Mouse (Mus musculus) effector memory CD4-positive, alpha-beta T cell, adult 5 months (primary cell): Measurements from ENCODE around the gene Zfp65. TPM values are rescaled to one million over a fixed set of nuclear protein-coding genes. Genes with fewer than 3 reads are reported as not detected.

Source experiments
- polyA plus RNA-seq: library from polyadenylated mRNA; unstranded; fragments of 100-300 nt; shearing (Covaris generic); gene quantifications from one replicate; pipeline ENCODE4 v1.2.1, GENCODE M21; 2017

Gene Zfp65
- 2.8 TPM for polyA plus RNA-seq

DNA sequence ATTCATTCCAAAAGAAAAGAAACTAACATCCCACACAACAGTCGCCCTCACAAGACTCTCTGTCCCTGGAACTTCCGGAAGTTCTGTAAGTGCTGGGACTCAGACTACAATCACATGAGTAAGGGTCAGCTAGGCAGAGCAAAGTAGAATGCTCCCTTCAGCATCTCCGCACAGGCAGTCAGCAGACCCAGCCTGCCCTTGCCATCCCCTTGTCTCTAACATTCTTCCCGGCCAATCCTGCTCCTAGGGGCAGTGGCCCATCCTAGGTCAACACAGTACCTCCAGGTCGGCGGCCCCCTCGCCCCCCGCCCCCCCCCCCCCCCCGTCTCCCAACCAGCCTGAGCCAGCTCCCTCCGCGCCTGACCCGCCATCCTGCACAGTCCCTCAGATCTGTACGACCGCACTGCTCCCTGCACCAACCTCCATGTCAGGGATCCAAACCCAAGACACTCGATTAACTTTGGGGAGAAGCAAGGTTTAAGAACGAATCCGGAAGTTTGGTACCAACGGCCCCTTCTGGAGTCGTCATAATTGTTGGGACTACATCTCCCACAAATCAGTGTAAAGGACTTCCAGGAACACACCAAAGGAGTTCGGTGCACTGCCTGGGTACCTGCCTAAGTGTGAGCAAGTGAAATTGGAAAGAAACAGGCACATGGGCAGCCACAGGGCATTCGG, at the start of gene Zfp65:
TSS of gene Zfp65 (minus strand) at position 533 of the 678 bp plus-strand sequence.

DNA sequence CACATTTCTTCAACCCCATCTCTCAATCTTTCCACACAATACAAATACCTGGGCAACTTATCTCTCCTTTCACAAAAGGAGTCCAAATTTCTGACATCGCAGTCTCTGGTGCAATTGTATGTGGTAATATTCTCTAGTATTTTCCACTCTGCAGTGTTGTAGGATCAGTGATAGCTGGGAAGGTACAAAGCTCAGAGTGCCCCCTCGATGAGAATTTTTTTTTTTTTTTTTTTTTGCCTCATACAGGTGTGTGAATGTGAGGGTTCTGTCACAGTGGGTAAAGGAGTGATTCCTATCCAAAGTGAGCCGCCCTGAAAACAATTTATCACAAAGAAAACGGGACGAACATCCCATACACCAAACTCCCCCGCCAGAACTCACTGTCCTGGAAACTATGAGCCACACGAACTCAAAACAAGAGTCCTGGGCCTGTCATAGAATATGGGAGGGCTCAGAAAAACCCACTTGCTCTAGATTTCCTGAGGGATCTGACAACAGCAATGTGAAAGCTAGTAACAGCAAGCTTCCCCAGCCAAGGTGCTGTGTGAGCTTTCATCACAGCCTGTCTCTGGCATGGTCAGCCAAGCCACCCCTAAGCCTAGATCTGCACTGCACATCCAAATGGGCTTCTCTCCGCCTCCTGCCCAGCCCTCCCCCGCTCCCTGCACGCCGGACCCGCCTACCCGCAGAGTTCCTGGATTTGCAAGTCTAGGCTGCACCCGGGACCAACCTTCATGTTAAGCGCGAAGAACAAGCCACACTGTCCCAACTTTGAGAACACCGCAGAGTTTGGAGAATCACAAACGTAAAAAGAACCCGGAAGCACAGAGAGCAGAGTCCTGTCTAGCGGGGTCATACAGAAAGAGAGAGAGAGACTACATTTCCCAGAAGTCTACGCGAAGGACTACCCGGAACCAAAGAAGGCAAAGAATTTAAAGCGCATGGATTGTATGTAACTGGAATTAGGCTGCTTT, 25.6 kb upstream of the Zfp65 start, which contains the start of gene Zfp85:
TSS of gene Zfp85 (minus strand) at position 896 of the 974 bp plus-strand sequence.

DNA sequence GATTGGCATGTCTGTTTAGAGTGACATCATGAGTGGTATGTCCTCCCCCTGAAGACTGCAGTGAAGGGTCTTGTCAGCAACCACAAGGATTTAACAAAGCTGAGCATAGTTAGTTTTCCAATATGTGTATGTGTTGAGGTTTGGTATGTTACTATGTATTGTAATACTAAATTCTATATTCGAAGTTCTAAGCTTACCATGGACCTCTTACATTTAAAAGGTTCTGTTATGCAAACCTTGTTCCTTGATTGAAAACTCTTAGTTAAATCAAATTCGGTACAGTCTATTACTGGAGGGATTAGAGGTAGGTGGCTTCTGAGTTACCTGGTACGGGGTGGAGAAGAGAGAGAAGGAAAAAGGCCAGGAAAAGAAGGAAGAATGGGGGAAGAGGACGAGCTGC, 42.0 kb downstream of the Zfp65 start, which contains the start of gene Zfp738:
TSS of gene Zfp738 (minus strand) at position 101 of the 400 bp plus-strand sequence.

Other genes with a start within 250 kb of the Zfp65 start
- 16.6 TPM for gene Zfp874b, start 244.9 kb downstream of the Zfp65 start, polyA plus RNA-seq
- gene Zfp58, start 228.6 kb downstream of the Zfp65 start, polyA plus RNA-seq = 12.5 TPM
- gene Gm26965, start 203.0 kb downstream of the Zfp65 start, polyA plus RNA-seq = not detected
- 31.4 TPM for gene Zfp87, start 203.0 kb downstream of the Zfp65 start, polyA plus RNA-seq
- gene Zfp748, start 175.3 kb downstream of the Zfp65 start, polyA plus RNA-seq = 12.4 TPM
- 4.4 TPM for gene Zfp729b, start 119.5 kb downstream of the Zfp65 start, polyA plus RNA-seq
- gene Gm49345, start 91.4 kb downstream of the Zfp65 start, polyA plus RNA-seq = 2.1 TPM
- 2.8 TPM for gene Zfp729a, start 91.4 kb downstream of the Zfp65 start, polyA plus RNA-seq
- gene Zfp738, start 42.1 kb downstream of the Zfp65 start, polyA plus RNA-seq = 9.4 TPM
- 2.2 TPM for gene Zfp85, start 26.1 kb upstream of the Zfp65 start, polyA plus RNA-seq
- gene Zfp493, start 50.5 kb upstream of the Zfp65 start, polyA plus RNA-seq = 0.35 TPM
- gene Zfp273, start 84.6 kb upstream of the Zfp65 start, polyA plus RNA-seq = 0.70 TPM
- 0.97 TPM for gene Gm10037, start 101.9 kb upstream of the Zfp65 start, polyA plus RNA-seq
- not detected for gene BC048507, start 134.2 kb upstream of the Zfp65 start, polyA plus RNA-seq